17 mouse cellular contexts compared by ENCODE assay signal in the genomic region with DNA sequence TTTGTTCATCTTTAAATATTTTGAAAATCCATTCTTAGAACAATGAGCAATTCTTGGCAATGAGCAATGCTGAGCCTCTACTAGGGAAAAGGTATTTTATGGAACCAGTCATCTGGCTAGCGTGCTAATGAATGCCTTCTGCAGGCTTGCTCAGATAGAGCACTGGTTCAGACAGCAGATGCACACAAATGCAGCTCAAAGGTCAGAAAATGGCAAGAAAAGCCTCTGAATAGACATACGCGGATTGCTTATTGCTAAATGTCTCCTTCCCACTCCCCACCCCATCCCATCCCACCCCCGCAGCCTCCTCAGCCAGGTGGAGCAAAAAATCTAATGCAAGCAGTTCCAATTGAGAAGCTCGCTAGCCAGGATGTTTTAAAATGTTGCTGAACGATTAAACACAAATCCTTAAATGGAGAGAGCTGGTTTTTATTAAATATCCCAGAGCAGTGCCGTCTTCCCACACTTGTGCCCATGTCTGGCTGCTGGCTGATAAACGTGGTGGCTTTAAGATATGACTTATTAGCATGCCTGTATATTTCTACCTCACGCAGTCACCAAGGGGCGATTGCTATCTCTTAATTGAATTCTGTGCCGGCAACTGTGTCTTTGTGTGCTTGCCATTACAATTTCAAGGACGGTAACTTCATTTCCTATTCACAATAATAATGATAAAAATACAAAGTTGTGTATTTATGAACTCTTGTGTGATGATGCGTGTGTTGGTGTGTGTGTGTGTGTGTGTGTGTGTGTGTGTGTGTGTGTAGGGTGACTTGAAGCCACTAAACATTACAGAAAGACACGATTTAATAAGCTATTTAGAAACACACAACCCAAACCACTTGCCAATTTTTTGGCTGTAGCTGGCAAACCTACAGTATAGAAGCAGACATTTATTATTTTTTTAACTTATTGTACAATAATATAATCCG.
DNase-seq lines count a peak whose midpoint lies in the region; ATAC-seq lines count a peak whose summit lies in the region.
"Had no signal": no experiment of that assay in that cellular context is flagged by ENCODE, and none has a peak within 500 bp of the region (broad histone marks: within the 10 kb centered on the region; RNA-seq: fewer than 3 reads in every experiment).

No protein-coding gene starts in this region.

- 73% methylated on average over 15 of the region's 15 CpGs for WGBS in forebrain, embryonic 12.5 days
- WGBS in forebrain, embryonic 11.5 days = 78% methylated on average over 15 of the region's 15 CpGs
- 79% methylated on average over 15 of the region's 15 CpGs for WGBS in midbrain, embryonic 11.5 days
- 90% methylated on average over 15 of the region's 15 CpGs for WGBS in midbrain, embryonic 10.5 days
- 69% methylated on average over 15 of the region's 15 CpGs for WGBS in midbrain, embryonic 12.5 days

- H3K9ac ChIP-seq in forebrain, embryonic 12.5 days = no peak overlapping the region
- no peak overlapping the region for H3K9ac ChIP-seq in forebrain, embryonic 11.5 days (ENCODE audit: low read length)
- no peak overlapping the region for H3K9ac ChIP-seq in midbrain, embryonic 11.5 days (ENCODE audit: low read length)
- no peak overlapping the region for H3K9ac ChIP-seq in midbrain, embryonic 12.5 days (replicated peaks)
- H3K9ac ChIP-seq: embryonic facial prominence, embryonic 15.5 days; lung, embryonic 14.5 days had no signal

- no peaks in the 10 kb centered on the region for H3K27me3 ChIP-seq in forebrain, embryonic 12.5 days
- H3K27me3 ChIP-seq in forebrain, embryonic 11.5 days (ENCODE audit: control insufficient read depth, insufficient read depth, low read length) = no peaks in the 10 kb centered on the region
- H3K27me3 ChIP-seq in midbrain, embryonic 11.5 days (ENCODE audit: control insufficient read depth, insufficient read depth, low read length) = no peaks in the 10 kb centered on the region
- no peaks in the 10 kb centered on the region for H3K27me3 ChIP-seq in midbrain, embryonic 10.5 days (ENCODE audit: low read depth, poor library complexity, severe bottlenecking)
- no peaks in the 10 kb centered on the region for H3K27me3 ChIP-seq in midbrain, embryonic 12.5 days
- H3K27me3 ChIP-seq: embryonic facial prominence, embryonic 15.5 days had no signal

- H3K27ac ChIP-seq in forebrain, embryonic 12.5 days = peak overlapping the region; percentile 36; the same call in 1 of the 2 replicates
- no peak overlapping the region for H3K27ac ChIP-seq in forebrain, embryonic 11.5 days (ENCODE audit: low read depth, low read length)
- peak overlapping the region; percentile 48; the same call in 1 of the 2 replicates for H3K27ac ChIP-seq in midbrain, embryonic 11.5 days (ENCODE audit: low read depth, low read length)
- no peak overlapping the region; the same call in 1 of the 2 replicates for H3K27ac ChIP-seq in midbrain, embryonic 10.5 days (replicated peaks)
- peak overlapping the region; percentile 65 for H3K27ac ChIP-seq in midbrain, embryonic 12.5 days (replicated peaks)
- H3K27ac ChIP-seq: embryonic facial prominence, embryonic 15.5 days; macrophage had no signal

- ATAC-seq in forebrain, embryonic 12.5 days (ENCODE audit: low FRiP score) = no peak
- no peak for ATAC-seq in forebrain, embryonic 11.5 days (replicated peaks; ENCODE audit: low FRiP score)
- no peak for ATAC-seq in midbrain, embryonic 11.5 days (ENCODE audit: low FRiP score)
- ATAC-seq in midbrain, embryonic 12.5 days (ENCODE audit: low FRiP score, low read depth) = peak; percentile 60; the same call in 1 of the 2 replicates

- no peak overlapping the region for H3K4me2 ChIP-seq in forebrain, embryonic 12.5 days
- no peak overlapping the region for H3K4me2 ChIP-seq in forebrain, embryonic 11.5 days (ENCODE audit: low read depth, low read length, severe bottlenecking)
- H3K4me2 ChIP-seq in midbrain, embryonic 11.5 days = no peak overlapping the region
- no peak overlapping the region for H3K4me2 ChIP-seq in midbrain, embryonic 12.5 days (replicated peaks)
- H3K4me2 ChIP-seq: embryonic facial prominence, embryonic 15.5 days; liver, embryonic 11.5 days; lung, embryonic 14.5 days had no signal

- H3K4me1 ChIP-seq in forebrain, embryonic 12.5 days = peaks cover 13% of the 10 kb centered on the region
- no peaks in the 10 kb centered on the region for H3K4me1 ChIP-seq in forebrain, embryonic 11.5 days (replicated peaks; ENCODE audit: control insufficient read depth, insufficient read depth, low read length)
- peaks cover 5% of the 10 kb centered on the region; the same call in 1 of the 2 replicates for H3K4me1 ChIP-seq in midbrain, embryonic 11.5 days (ENCODE audit: control insufficient read depth, insufficient read depth, low read length)
- peaks cover 11% of the 10 kb centered on the region; the same call in 1 of the 2 replicates for H3K4me1 ChIP-seq in midbrain, embryonic 10.5 days
- H3K4me1 ChIP-seq in midbrain, embryonic 12.5 days = peaks cover 15% of the 10 kb centered on the region
- H3K4me1 ChIP-seq: embryonic facial prominence, embryonic 15.5 days had no signal

- no peaks in the 10 kb centered on the region for H3K36me3 ChIP-seq in forebrain, embryonic 12.5 days (replicated peaks)
- no peaks in the 10 kb centered on the region for H3K36me3 ChIP-seq in forebrain, embryonic 11.5 days (ENCODE audit: control insufficient read depth, insufficient read depth, low read length)
- no peaks in the 10 kb centered on the region for H3K36me3 ChIP-seq in midbrain, embryonic 11.5 days (ENCODE audit: control insufficient read depth, insufficient read depth, low read length)
- no peaks in the 10 kb centered on the region for H3K36me3 ChIP-seq in midbrain, embryonic 10.5 days
- H3K36me3 ChIP-seq in midbrain, embryonic 12.5 days = no peaks in the 10 kb centered on the region
- H3K36me3 ChIP-seq: embryonic facial prominence, embryonic 15.5 days had no signal

- H3K4me3 ChIP-seq in forebrain, embryonic 12.5 days (replicated peaks) = no peak overlapping the region
- no peak overlapping the region for H3K4me3 ChIP-seq in forebrain, embryonic 11.5 days (ENCODE audit: low read depth, low read length)
- H3K4me3 ChIP-seq in midbrain, embryonic 11.5 days (ENCODE audit: low read depth, low read length) = no peak overlapping the region
- H3K4me3 ChIP-seq in midbrain, embryonic 10.5 days = no peak overlapping the region
- H3K4me3 ChIP-seq in midbrain, embryonic 12.5 days = no peak overlapping the region
- H3K4me3 ChIP-seq: embryonic facial prominence, embryonic 15.5 days had no signal

- no peak for DNase-seq in forebrain, embryonic 11.5 days (ENCODE audit: low spot score)
- peak; percentile 81 for DNase-seq in midbrain, embryonic 11.5 days (ENCODE audit: low spot score, missing footprints)
- DNase-seq in midbrain, embryonic 10.5 days (ENCODE audit: low spot score) = no peak
- DNase-seq in telencephalon, adult 2 months (ENCODE audit: low read depth, low spot score) = peak; percentile 50
- no peak for DNase-seq in gastrocnemius, adult 18-20 months (ENCODE audit: low spot score)
- DNase-seq in right cerebral cortex, postnatal 10 days (ENCODE audit: low spot score in 2 of 2) = no peak
- DNase-seq: adrenal gland, postnatal 10 days; cerebellum, adult 8-10 months; kidney, adult 8-10 months; left cerebral cortex, postnatal 4 days; lung, embryonic 14.5 days; thymus, adult 2 months had no signal

- 0 out of 2 replicates have a peak, but pooled peaks cover 3% of the 10 kb centered on the region for H3K9me3 ChIP-seq in forebrain, embryonic 12.5 days
- no peaks in the 10 kb centered on the region for H3K9me3 ChIP-seq in forebrain, embryonic 11.5 days (ENCODE audit: control insufficient read depth, low read length)
- H3K9me3 ChIP-seq in midbrain, embryonic 11.5 days (ENCODE audit: control insufficient read depth, low read length) = no peaks in the 10 kb centered on the region; the same call in 1 of the 2 replicates
- peaks cover 3% of the 10 kb centered on the region; the same call in 1 of the 2 replicates for H3K9me3 ChIP-seq in midbrain, embryonic 10.5 days (replicated peaks)
- H3K9me3 ChIP-seq in midbrain, embryonic 12.5 days = no peaks in the 10 kb centered on the region
- H3K9me3 ChIP-seq: embryonic facial prominence, embryonic 15.5 days had no signal

Comparison
In these comparisons a context has a peak if more than half of its experiments do, and no peak if none do; other contexts are left out.
1. H3K27ac ChIP-seq: peak in forebrain, embryonic 12.5 days (single experiment), midbrain, embryonic 11.5 days (single experiment) and midbrain, embryonic 12.5 days (single experiment); none in forebrain, embryonic 11.5 days (single experiment) and midbrain, embryonic 10.5 days (single experiment).
2. DNase-seq: peak in midbrain, embryonic 11.5 days (single experiment) and telencephalon, adult 2 months (single experiment); none in forebrain, embryonic 11.5 days (single experiment), midbrain, embryonic 10.5 days (single experiment), gastrocnemius, adult 18-20 months (single experiment) and right cerebral cortex, postnatal 10 days (0 of 2).